Mouse (Mus musculus) heart, postnatal 14 days (tissue): ENCODE results near the gene H2-K1. TPM values are rescaled to one million over a fixed set of nuclear protein-coding genes. Genes with fewer than 3 reads are reported as not detected.

ENCODE experiments used
- microRNA-seq, 2 experiments: library from miRNA; unstranded; fragments of <30 nt; microRNA quantifications; one replicate each; pipeline ENCODE4 v1.2.0; 2021 to 2022
- total RNA-seq, 2 experiments: library from RNA; stranded (reverse); gene quantifications; 2 replicates each; pipeline ENCODE4 v1.2.3; 2021

The H2-K1 gene
- total RNA-seq, 2 experiments from 2014 or later = 56.5 to 61.2 TPM

Small RNA genes within 50 kb of the gene (microRNA-seq; reads per million reads assigned to microRNA genes)
- gene Mir219a-1 (0 reads per million in 2 experiments), gene Mir219c (0 reads per million in 2 experiments)

Other genes with a start within 250 kb of the H2-K1 start
- gene Rab11b, start 239.8 kb downstream of the H2-K1 start, total RNA-seq = 100 to 1,000 TPM; 271 to 275 TPM
- gene Angptl4, start 218.5 kb downstream of the H2-K1 start, total RNA-seq = 10 to 100 TPM; 20.5 to 31.6 TPM
- 100 to 1,000 TPM in 1 of 2 experiments, 10 to 100 TPM in 1; 96.9 to 104 TPM for gene Kank3, start 189.8 kb downstream of the H2-K1 start, total RNA-seq
- gene Rps28, start 175.8 kb downstream of the H2-K1 start, total RNA-seq = 100 to 1,000 TPM; 736 to 815 TPM
- 100 to 1,000 TPM; 544 to 555 TPM for gene Ndufa7, start 175.8 kb downstream of the H2-K1 start, total RNA-seq
- 10 to 100 TPM; 25.0 to 26.6 TPM for gene Cd320, start 157.3 kb downstream of the H2-K1 start, total RNA-seq
- gene Gm7029, start 126.5 kb downstream of the H2-K1 start, total RNA-seq = not detected
- gene Kifc1, start 109.7 kb downstream of the H2-K1 start, total RNA-seq = 1 to 10 TPM; 4.1 to 5.8 TPM
- not detected for gene Platr17, start 95.2 kb downstream of the H2-K1 start, total RNA-seq
- 10 to 100 TPM; 11.3 to 13.7 TPM for gene Daxx, start 90.9 kb downstream of the H2-K1 start, total RNA-seq
- gene Tapbp, start 84.4 kb downstream of the H2-K1 start, total RNA-seq = 100 to 1,000 TPM in 1 of 2 experiments, 10 to 100 TPM in 1; 92.8 to 100 TPM
- gene Zbtb22, start 84.4 kb downstream of the H2-K1 start, total RNA-seq = 10 to 100 TPM; 16.8 to 20.3 TPM
- gene Rgl2, start 70.8 kb downstream of the H2-K1 start, total RNA-seq = 10 to 100 TPM; 54.7 to 58.6 TPM
- 10 to 100 TPM; 62.7 to 73.7 TPM for gene Pfdn6, start 60.0 kb downstream of the H2-K1 start, total RNA-seq
- gene Wdr46, start 59.7 kb downstream of the H2-K1 start, total RNA-seq = 10 to 100 TPM; 10.4 to 11.5 TPM
- 1 to 10 TPM; 2.2 to 2.9 TPM for gene B3galt4, start 48.9 kb downstream of the H2-K1 start, total RNA-seq
- 10 to 100 TPM; 35.0 to 37.8 TPM for gene Vps52, start 44.5 kb downstream of the H2-K1 start, total RNA-seq
- 100 to 1,000 TPM; 417 to 479 TPM for gene Rps18, start 44.3 kb downstream of the H2-K1 start, total RNA-seq
- gene Ring1, start 24.3 kb upstream of the H2-K1 start, total RNA-seq = 10 to 100 TPM; 12.2 to 14.6 TPM
- 10 to 100 TPM; 80.6 to 88.2 TPM for gene H2-Ke6, start 27.7 kb upstream of the H2-K1 start, total RNA-seq
- gene Slc39a7, start 31.3 kb upstream of the H2-K1 start, total RNA-seq = 10 to 100 TPM; 63.2 to 63.3 TPM
- 10 to 100 TPM; 41.9 to 44.7 TPM for gene Rxrb, start 31.5 kb upstream of the H2-K1 start, total RNA-seq
- 1 to 10 TPM; 1.5 to 2.7 TPM for gene Col11a2, start 39.1 kb upstream of the H2-K1 start, total RNA-seq
- under 1 TPM; 0.33 to 0.54 TPM for gene H2-Oa, start 92.0 kb upstream of the H2-K1 start, total RNA-seq
- gene H2-DMa, start 119.2 kb upstream of the H2-K1 start, total RNA-seq = 1 to 10 TPM; 3.5 to 4.0 TPM
- gene Brd2, start 122.3 kb upstream of the H2-K1 start, total RNA-seq = 10 to 100 TPM; 93.2 to 99.4 TPM
- 1 to 10 TPM in 1 of 2 experiments, under 1 TPM in 1; 0.96 to 1.6 TPM for gene H2-DMb2, start 143.0 kb upstream of the H2-K1 start, total RNA-seq
- gene H2-DMb1, start 152.7 kb upstream of the H2-K1 start, total RNA-seq = 1 to 10 TPM; 1.4 to 1.8 TPM
- 1 to 10 TPM; 5.4 to 5.5 TPM for gene Tap1, start 187.2 kb upstream of the H2-K1 start, total RNA-seq
- gene Psmb9, start 187.4 kb upstream of the H2-K1 start, total RNA-seq = 1 to 10 TPM; 6.5 to 7.2 TPM
- gene Psmb8, start 197.4 kb upstream of the H2-K1 start, total RNA-seq = 10 to 100 TPM in 1 of 2 experiments, 1 to 10 TPM in 1; 8.9 to 13.0 TPM
- gene Tap2, start 203.2 kb upstream of the H2-K1 start, total RNA-seq = 10 to 100 TPM; 18.9 to 20.7 TPM
- gene H2-Ob, start 238.6 kb upstream of the H2-K1 start, total RNA-seq = under 1 TPM; 0.88 TPM